Mouse (Mus musculus) inflammation-experienced regulatory T-cells, adult 6 months (primary cell): ENCODE data around the gene Rras. TPM values are rescaled to one million over a fixed set of nuclear protein-coding genes. Genes with fewer than 3 reads are reported as not detected.

Experiments
- ATAC-seq: one replicate; pipeline ENCODE4 v1.8.0; 2017
- polyA plus RNA-seq, 3 experiments: library from polyadenylated mRNA; unstranded; fragments of 100-300 nt; shearing (Covaris generic); gene quantifications; one replicate each; pipeline ENCODE4 v1.2.1; 2017

Gene Rras
- polyA plus RNA-seq, 3 experiments from 2014 or later = 3.2 to 6.5 (median 5.1) TPM

DNA sequence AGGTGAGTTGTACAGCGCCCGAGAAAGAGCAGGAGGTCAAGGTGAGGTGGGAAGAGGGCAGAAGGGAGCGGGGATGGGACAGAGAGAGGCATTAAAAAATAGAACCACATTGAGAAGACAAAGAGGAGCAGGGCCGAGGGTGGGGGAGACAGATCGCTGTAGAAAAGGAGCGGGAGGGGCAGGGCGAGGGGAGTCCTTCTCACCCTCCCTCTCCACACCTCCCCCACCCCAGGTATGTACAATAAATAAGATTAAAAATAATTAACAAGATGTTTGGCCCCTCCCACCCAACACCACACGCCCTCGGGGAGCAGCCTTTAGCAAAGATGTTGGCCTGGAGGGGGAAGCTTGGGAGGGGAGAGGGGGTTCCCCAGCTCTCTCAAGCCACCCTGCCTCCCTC lies 10.0 kb downstream of the Rras start:
- ATAC-seq = no peak

DNA sequence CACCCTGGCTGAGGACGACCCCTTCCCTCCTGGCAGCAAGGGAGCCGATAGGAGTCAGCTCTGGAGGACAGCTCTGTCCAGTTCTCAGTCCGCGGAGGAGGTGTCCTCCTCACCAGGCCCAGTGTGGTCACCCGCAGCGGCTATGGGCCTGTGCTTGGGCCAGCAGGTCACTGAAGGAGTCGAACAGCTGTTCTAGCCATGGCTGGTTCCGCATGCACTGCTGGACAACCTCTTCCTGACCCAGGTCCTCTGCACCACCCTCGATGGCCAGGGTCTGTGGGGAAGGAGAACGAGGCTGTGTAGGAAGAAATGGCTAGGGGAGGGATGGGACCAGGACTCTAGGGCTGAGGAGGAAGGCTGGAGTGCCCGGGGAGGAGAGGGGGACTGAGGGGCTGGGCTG lies 10.6 kb downstream of the Rras start:
- ATAC-seq = no peak

DNA sequence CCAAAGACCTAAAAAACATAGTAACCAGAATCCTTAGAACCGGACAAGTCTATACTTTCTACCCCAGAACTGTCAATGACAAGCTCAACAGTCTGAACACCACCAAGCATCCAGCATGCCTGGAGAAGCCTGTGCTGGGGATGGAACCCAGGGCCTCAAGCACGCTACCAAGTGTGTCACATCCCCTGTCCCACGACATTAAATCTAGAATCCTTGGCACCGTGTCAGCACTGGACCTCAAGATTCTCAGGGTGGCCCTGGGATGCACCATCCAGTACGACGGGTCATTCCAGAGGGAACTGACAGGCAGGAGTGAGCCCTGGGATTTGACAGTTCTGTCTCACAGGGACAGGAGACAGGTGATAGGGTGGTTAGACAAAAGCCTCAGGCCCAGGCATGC lies 12.2 kb downstream of the Rras start:
- ATAC-seq = no peak

DNA sequence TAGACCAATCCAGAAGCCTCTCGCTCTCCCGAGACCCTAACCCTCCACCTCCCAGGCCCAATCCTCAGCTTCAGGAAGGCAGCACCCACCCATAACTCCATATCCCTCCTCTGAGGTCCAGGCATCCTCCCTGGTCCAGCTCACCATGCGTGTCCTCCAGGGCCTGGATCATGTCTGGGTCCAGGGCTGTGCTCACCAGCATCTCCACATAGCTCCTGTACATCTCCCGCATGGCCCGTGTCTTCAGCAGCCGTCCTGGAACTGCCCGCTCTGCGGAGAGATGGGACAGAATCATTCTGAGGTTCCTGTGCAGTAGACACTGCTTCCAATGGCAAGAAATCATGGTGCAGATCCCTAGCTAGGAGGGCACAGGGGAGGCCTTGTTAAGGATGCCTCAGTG lies 13.1 kb downstream of the Rras start:
- ATAC-seq = no peak

DNA sequence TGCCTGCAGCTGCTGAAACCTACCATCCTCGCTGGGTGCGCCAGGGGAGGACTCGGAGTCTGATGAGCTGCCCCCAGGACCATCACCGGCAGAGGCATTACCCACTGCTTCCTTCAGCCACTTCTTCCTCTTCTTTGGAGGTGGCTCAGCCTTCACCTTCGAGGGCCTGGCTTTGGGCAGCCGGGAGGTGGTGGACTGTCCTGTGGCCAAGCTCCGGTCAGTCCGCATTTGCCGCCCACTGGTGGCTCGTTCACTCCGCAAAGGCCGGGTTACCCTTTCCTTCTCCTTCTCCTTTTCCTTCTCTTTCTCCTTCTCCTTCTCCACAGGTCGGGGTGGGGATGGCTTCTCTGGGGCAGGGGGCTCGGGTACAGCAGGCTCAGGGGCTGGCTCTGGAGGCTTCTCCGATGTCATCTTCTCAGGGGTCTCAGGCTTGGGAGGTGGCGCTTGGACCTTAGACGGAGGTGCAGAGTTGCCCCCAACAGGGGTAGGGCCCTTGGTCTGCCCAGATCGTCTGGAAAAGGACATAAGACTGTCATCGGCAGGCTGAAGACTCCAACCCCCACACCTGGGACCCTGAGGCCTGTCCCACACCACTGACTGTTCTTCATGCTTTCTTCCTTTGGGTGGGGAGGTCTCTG lies 16.1 kb downstream of the Rras start:
- ATAC-seq = no peak

DNA sequence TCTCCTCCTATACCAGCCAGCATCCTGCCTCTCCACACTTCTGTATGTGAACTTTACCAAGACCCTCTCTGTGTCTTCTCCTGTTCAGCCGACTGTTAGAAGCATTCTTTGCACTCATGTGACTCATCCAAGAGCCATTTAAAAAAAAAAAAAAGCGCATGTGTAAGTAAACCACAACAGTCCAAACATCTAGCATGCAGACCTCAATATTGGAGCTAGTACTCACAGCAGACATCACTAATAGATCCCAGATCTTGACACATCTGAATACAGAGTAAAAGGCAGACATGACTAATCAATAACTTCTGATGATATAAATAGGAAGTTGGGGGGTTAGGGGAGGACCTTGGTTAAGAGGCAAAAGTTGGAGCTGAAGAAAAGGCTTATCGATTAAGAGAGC lies 17.9 kb downstream of the Rras start:
- no peak for ATAC-seq

DNA sequence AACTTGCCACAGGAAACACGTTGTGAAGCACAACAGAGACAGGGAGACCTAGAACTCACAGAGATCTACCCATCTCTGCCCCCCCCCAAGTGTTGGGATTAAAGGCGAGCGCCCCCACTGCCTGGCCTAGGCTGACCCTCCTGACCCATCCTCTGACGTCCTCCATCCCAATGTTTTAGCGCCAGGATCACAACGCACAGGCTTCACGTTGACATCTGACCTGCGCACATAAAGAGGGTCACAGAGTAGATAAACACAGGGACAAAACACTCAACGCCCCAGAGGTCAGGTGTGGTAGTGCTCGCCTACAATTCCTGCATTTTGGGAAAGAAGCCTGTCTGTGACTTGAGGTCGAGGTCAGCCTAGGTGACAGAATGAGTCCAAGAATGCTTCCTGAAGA lies 18.9 kb downstream of the Rras start:
- ATAC-seq = no peak

DNA sequence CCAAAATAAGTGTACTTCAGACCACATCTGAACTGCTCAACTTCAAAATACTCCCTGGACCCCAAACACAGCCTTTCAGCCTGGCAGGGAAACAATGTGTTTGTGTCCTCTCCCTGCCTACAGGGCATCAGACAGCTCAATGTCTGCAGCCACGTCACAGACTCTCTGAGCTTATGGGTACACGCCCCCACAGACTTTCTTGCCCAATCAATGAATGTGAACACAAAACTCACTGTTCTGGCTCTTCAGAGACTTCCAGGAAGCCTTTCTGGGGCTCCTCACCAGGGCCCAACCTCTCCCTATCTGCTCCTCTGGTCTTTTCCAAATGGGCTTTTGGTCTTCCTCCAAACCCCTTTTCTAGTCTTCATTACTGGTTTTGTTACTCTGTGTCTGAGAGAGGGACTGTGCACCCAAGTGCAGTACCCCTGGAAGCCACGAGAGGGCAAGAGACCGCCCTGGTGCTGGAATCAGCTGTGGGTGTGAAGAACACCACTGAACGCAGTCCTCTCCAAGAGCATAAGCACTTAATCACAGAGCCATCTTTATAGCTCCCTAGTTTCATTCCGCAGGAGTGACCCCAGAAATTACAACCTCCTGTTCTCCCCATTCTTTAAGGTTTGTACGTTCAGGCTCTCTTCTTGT lies 20.1 kb downstream of the Rras start:
- peak; percentile 72 for ATAC-seq

DNA sequence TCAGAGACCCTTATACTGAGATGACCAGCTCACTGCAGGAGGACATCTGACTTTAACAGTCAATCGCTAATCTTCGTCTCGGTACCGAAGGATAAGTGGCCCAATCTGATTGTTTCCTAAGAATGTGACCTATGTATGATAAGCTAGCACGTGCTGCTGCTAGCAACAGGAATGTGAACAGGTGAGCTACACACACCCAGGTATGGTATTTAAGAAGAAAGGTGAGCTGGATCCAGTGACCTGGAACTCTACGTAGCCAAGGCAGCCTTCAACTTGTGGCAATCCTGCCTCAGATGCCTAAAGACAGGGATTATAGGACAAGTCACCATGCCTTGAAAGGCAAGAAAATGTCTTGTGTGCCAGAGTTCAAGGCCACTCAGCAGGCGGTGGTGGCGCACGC lies 20.6 kb downstream of the Rras start:
- no peak for ATAC-seq

DNA sequence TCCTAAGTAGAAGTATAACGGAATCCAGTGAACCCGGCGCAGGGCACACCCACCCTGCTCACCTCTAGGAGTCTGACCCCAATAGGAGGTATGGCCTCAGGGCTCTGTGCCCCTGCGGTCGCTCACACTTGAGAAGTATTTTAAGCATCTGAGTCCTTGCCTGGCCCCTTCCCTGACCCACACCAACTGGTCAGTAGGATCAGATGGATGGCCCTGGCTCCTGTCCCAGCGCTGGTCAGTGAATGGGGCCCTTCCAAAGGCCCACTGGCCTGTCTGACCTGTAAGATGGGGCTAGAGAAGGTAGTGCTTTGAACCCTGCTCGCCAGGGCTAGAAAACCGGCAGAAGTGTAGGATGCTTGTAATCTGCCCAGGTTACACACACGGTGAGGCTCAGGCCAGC lies 23.1 kb downstream of the Rras start:
- ATAC-seq = no peak

DNA sequence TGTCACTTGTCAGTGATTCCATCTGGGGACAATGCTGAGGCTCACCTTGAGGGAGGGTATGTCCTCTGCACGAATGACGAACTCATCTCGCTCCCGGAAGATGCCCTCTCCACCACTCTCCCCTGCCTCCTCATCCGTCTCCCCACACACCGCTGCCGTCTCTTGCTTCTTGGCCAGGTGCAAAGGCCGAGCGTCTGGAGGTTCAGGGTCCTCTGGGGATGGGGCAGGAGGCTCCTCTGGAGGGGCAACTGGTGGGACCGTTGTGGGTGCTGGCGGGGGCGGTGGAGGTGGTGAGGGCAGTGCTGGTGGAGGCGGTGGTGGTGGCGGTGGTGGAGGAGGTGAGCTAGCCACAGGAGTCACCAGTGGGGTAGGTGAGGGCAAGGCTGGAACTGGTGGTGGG lies 25.5 kb downstream of the Rras start:
- no peak for ATAC-seq

DNA sequence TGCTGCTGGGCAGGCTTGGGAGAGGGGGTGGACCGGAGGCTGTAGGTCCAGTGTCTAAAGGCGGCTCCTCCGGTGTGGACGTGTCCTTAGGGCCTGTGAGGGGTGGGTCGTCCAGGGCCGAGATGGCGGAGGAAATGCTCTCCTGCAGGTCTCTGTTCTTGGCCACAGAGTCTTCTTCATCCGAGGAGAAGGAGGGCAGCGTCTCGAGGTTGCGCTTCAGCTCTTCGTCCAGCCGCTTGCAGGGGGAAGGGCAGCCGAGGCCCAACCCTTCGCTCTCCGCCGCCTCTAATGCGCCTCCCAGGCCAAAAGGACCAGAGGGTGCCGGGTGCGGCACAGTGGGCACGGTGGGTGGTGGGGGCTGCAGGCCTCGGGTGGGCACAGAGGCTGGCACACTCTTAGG lies 28.0 kb downstream of the Rras start:
- ATAC-seq = no peak

DNA sequence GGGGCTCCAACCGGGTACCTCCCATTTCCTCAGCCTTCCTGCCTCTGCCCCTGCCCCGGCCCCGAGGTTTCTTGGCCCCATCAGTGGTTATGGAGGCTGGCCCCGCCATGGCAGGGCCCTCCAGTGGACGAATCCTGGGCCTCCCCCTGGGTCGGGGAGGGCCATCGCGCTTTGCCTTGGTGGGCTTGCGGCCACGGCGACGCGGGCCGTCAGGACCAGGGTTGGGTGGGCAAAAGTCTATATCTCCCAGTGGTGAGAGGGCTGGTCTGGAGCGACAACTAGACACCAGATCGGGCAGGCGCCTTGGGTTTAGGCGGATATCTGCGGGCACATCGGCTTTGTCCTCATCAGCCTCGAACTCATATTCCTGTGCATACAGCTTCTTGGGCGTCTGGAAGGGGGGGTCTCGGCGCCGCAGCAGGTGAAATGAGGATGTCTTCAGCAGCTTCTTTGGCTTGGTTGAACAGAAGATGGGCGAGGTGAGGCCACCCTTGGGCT lies 29.1 kb downstream of the Rras start:
- ATAC-seq = no peak

DNA sequence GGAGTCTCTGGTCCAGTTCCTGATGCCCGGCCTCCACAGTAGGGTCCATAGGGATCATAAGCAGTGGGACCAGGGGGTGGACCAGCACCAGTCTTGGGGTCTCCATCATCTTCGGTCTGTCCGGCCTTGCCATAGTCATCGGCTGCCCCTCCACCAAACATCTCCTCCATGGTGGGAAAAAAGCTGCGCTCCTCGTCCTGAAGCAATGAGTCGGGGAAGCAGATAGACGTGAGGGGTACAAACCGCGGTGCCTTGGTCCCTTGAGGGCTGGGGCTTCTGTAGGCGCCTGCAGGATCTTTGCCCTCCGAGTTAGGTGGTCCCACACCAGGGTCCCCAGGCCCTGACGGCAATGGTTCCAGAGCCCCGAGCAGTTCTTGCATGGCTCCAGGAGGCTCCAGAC lies 29.7 kb downstream of the Rras start:
- no peak for ATAC-seq

DNA sequence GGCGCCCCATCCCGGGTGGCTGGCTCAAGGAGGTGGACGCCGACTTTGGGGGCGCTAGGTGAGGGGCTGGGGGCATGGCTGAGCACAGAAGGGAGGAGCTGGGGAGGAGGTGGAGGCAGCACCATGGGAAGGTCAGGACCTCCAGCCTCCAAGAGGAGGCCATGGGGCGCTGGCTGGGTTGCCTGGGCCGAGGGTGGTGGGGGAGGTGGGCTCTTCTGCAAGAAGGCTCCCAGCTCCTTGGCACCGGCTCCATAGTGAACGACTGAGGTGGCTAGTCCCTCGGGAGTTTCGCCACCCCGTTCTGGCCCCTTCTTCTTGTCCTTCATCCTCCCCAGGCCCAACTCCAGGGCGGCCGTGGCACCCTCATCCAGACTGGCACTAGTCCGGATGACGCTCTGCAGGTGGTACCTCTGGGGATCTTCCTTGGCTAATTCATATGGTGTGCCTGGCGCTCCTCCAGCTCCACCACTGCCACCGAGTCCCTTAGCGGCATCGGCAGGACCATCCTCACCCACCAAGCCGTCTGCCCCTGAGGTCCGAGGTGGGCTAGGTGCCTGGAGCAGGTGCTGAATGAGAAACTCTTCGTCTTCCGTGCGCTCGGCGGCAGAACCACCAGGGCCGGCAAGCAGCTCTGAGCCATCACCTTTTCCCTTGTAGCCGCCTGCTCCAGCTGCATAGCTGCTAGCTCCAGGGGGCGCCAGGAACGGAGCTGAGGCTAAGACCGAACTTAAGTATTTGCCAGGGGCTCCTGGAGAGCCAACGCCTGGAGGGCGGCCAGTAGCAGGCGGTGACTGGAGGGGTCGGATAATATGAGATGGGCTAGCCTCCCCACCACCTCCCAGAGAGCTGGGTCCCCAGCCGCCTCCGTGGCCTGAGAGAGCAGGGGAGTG lies 30.5 kb downstream of the Rras start:
- no peak for ATAC-seq

DNA sequence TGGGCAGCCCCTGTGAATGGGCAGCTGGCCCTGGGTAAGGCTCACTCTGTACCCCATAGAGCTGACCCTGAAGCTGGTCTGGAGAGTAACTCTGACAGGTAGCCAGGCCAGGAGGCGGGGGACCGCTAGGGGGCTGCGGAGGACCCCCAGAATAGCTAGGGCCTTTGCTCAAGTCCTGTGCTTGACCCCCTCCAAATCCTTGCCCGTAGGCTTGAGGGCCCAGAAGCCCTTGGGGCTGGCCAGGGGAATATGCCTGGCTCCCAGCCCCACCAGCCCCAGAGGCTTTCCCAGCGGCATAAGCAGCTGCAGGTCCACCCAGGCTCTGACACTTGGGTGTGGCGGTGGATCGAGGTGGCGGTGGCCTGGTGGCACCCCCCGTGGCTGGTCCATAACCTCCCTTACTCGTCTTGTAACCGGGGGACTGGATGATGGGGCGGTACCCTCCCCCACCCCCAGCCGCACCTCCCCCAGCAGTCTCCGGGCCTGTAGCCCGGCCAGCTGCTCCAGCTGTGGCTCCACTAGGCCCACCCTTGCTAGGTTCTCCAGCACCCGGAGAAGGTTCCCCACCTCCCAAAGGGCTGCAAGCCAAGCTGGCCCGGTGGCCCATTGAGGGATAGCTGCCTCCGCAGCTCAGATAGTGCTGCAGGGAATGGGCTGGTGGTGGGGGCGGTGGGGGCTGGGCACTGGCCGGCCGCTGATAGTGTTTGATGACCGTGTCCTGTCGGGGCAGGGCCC lies 31.3 kb downstream of the Rras start:
- ATAC-seq = no peak

DNA sequence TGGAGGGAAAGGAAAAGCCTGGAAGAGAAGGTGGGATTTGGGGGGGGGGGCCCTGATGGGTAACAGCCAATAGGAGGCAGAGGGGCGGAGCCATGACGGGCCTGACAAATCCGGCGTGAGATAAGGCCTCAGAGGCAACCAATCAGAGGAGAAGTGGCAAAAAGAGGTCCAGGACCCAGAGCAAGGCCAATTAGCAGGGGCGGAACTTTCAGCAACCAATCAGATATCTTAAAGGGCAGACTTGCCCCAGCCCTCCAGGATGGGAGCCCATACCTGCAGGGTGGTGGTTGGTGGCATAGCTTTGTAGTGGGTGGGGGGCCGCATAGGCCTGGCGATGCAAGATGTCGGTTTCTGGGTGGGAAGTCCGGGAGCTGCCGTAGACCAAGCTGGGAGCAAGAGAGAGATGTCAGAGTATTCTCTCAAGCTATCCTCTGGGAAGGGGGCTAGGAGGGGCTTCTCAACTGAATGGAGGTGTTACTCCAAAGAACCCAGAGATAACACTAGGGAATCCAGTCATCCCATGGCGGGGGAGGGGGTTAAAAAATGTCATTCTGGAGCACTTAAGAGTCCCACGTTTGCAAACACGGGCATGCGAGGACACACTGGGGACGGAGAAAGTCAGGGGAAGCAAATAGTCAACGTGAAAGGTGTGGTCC lies 33.3 kb downstream of the Rras start:
- no peak for ATAC-seq

DNA sequence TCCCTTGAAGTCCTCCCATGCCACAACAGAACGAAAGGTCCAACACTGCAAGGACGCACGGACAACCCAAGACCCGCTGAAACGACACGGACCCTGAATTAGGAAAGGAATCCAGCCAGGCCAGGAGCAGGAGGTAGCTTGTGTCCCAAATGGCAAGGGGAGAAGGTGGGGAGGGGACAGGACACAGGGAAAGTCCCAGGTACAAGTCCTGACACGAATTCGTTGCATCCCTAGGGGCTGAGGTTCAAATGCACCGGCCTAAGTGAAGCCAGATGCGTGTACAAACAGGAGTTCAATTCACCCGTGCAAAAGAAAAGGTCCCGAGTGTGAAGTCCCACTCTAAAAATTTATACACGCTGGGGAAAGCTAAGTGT lies 33.8 kb downstream of the Rras start:
- ATAC-seq = no peak

DNA sequence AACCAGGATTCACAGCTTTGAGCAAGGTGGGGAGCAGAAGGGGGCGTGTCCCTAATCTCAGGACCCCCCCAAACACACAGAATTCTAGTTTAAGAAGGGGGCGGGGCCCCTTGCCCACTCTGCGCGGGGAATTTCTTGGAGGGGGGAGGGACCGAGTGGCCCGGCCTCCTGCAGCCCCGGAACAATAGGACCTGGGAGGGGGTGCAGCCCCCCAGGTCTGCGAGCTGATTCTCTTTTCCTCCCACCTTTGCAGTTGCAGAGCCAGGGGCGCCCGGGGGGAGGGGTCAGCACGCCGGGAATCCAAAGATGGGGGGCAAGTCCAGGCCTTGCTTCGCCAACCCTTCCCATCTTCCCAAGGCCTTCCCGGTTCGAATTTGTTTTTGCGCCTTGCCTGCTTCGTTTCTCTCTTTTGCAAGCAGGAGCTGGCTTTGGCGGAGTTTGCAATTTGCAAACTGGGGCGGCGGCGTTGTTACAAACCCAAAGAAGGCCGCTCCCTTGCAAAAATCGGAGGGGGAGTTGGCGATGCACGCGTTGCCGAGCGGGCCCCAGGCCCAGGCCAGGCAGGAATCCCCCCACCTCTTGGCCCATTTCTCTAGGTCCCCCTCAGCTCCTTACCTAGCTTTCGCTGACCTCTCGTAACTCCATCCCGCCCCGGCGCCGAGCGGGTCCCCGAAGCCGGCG lies 34.6 kb downstream of the Rras start:
- ATAC-seq = no peak

DNA sequence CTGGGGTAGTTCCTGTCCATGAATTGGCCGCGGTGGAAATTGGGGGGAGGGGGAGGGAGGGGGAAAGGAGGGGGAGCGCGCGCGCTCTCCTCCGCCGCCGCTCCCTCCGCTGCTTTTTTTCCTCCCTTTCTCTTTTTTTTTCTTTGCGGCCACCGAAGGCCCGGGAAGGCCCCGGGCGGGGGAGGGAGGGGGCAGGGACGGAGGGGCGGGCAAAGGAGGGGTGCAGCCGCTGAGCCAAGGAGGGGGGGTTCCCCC lies 35.0 kb downstream of the Rras start, which contains the start of gene Prr12:
Prr12 (minus strand) TSS at position 20 of the 255 bp plus-strand sequence.
- ATAC-seq = no peak

DNA sequence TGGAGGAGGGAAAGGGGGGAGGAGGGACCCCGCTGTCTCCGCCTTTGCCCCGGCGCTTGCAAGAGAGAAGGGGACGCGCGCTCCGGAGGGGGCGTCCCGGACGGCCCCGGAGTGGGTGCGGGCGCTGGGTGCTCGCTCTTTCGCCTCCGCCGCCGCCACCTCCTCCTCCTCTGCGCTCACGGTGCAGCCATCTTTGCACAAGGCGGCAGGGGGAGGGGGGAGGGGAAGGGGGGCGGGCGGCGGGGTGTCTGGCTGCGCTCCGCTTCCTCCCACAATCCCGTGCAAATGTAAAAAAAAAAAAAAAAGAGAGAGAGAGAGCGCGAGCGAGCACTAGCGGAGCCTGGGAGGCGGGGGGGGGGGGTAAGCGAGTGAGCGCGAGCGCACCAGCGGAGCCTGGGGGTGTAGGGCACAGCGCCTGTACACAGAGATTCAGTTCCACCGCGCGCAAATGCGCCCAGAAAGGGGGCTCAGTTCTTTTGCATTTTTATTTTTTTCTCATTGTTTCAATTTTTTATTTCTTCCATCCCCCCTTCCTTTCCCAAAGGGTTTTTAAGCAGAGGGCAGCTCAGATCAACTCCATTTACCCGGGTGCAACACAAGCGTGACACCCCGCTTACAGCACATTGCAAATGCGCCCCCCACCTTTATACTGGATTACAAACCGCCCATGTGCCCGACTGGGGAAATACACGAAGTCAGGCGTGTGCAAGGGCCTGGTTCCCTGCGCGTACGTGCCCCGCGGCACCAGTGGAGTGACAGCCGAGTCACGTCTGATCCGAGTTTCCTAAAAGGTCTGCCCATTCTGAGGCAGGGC lies 35.6 kb downstream of the Rras start:
- ATAC-seq = peak; percentile 39
